Mouse (Mus musculus) MEL (cell line): Measurements from ENCODE around the gene Gm5426. TPM values are rescaled to one million over a fixed set of nuclear protein-coding genes. Genes with fewer than 3 reads are reported as not detected.

Experiments used
- DNase-seq: peaks from one replicate; pipeline ENCODE4 v3.0.0; 2011; ENCODE audit warnings: low read depth, low spot score
- H3K27ac ChIP-seq: 2 replicates; pipeline ENCODE4 v1.5.1; 2012; ENCODE audit warnings: low read depth, mild to moderate bottlenecking, control low read depth, low read length, moderate library complexity; ENCODE audit not compliant: control insufficient read depth
- H3K27me3 ChIP-seq, 2 experiments: fragments of 150-350 bp in 1 of 2; sonication (generic) in 1 of 2; 2 replicates each; pipeline ENCODE4 v1.6.1; 2012; ENCODE audit warnings: low read length in 2 of 2, mild to moderate bottlenecking in 2 of 2, improper control_type of control experiment in 1 of 2, moderate library complexity in 1 of 2; ENCODE audit not compliant: insufficient read depth in 2 of 2, control insufficient read depth in 1 of 2
- H3K36me3 ChIP-seq, 2 experiments: 2 replicates each; pipeline ENCODE4 v1.6.1; 2012 to 2014; ENCODE audit warnings: low read length in 2 of 2, improper control_type of control experiment in 1 of 2, inconsistent platforms in 1 of 2, mild to moderate bottlenecking in 1 of 2; ENCODE audit not compliant: insufficient read depth in 2 of 2, control insufficient read depth in 1 of 2
- H3K4me1 ChIP-seq, 2 experiments: fragments of 150-350 bp in 1 of 2; sonication (generic) in 1 of 2; 2 replicates each; pipeline ENCODE4 v1.6.1; 2012; ENCODE audit warnings: low read length in 2 of 2, improper control_type of control experiment in 1 of 2, mild to moderate bottlenecking in 1 of 2; ENCODE audit not compliant: insufficient read depth in 2 of 2, control insufficient read depth in 1 of 2
- H3K4me3 ChIP-seq, 2 experiments: fragments of 150-350 bp in 1 of 2; sonication (generic) in 1 of 2; 2 replicates each; pipeline ENCODE4 v1.5.1; 2012; ENCODE audit warnings: low read depth in 2 of 2, low read length in 2 of 2, mild to moderate bottlenecking in 2 of 2, moderate library complexity in 2 of 2, control low read depth in 1 of 2, improper control_type of control experiment in 1 of 2; ENCODE audit not compliant: control insufficient read depth in 1 of 2, insufficient read depth in 1 of 2
- H3K79me2 ChIP-seq: 2 replicates; pipeline ENCODE4 v1.6.1; 2012; ENCODE audit warnings: mild to moderate bottlenecking, low read length, moderate library complexity; ENCODE audit not compliant: control insufficient read depth, poor library complexity, insufficient read depth
- H3K9ac ChIP-seq: 2 replicates; pipeline ENCODE4 v1.6.1; 2012; ENCODE audit warnings: low read depth, mild to moderate bottlenecking, control low read depth, low read length, moderate library complexity; ENCODE audit not compliant: control insufficient read depth, poor library complexity, severe bottlenecking
- H3K9me3 ChIP-seq: fragments of 150-350 bp; sonication (generic); replicated peaks from 2 replicates; pipeline ENCODE4 v1.6.1; 2012; ENCODE audit warnings: mild to moderate bottlenecking, low read length, improper control_type of control experiment, moderate library complexity; ENCODE audit not compliant: insufficient read depth
- CTCF ChIP-seq, 3 experiments: IDR thresholded peaks in 2 of 3; conservative IDR thresholded peaks in 1 of 3; 2 replicates each; pipeline ENCODE4 v1.5.1; 2011 to 2012; ENCODE audit warnings: low read length in 3 of 3, low read depth in 2 of 3, mild to moderate bottlenecking in 2 of 3, improper control_type of control experiment in 1 of 3, inconsistent platforms in 1 of 3, mixed read lengths in 1 of 3, moderate library complexity in 1 of 3; ENCODE audit not compliant: control insufficient read depth in 1 of 3, insufficient read depth in 1 of 3, poor library complexity in 1 of 3, severe bottlenecking in 1 of 3
- E2F4 ChIP-seq: IDR thresholded peaks from 2 replicates; pipeline ENCODE4 v1.6.1; 2011; ENCODE audit warnings: low read depth, low read length, improper control_type of control experiment, borderline replicate concordance
- GATA1 ChIP-seq: IDR thresholded peaks from 2 replicates; pipeline ENCODE4 v1.6.1; 2011; ENCODE audit warnings: low read depth, low read length, improper control_type of control experiment
- POLR2AphosphoS5 ChIP-seq: IDR thresholded peaks from 2 replicates; pipeline ENCODE4 v1.6.1; 2012; ENCODE audit warnings: low read depth, borderline replicate concordance, mild to moderate bottlenecking, inconsistent platforms, low read length, moderate library complexity, mixed read lengths
- RAD21 ChIP-seq: IDR thresholded peaks from 2 replicates; pipeline ENCODE4 v1.6.1; 2011; ENCODE audit warnings: mild to moderate bottlenecking, low read depth, low read length, improper control_type of control experiment
- SMC3 ChIP-seq: IDR thresholded peaks from 2 replicates; pipeline ENCODE4 v1.6.1; 2011; ENCODE audit warnings: low read depth, low read length, improper control_type of control experiment
- TAL1 ChIP-seq: IDR thresholded peaks from 2 replicates; pipeline ENCODE4 v1.6.1; 2012; ENCODE audit warnings: mild to moderate bottlenecking, inconsistent platforms, low read length, moderate library complexity, mixed read lengths
- ZC3H11A ChIP-seq: IDR thresholded peaks from 2 replicates; pipeline ENCODE4 v1.6.1; 2012; ENCODE audit warnings: low read depth, mild to moderate bottlenecking, inconsistent platforms, low read length, improper control_type of control experiment
- ZKSCAN1 ChIP-seq: IDR thresholded peaks from 2 replicates; pipeline ENCODE4 v1.6.1; 2012; ENCODE audit warnings: low read depth, mild to moderate bottlenecking, inconsistent platforms, low read length, improper control_type of control experiment, moderate library complexity
- ZNF384 ChIP-seq: IDR thresholded peaks from 2 replicates; pipeline ENCODE4 v1.6.1; 2012; ENCODE audit warnings: low read depth, mild to moderate bottlenecking, inconsistent platforms, low read length, improper control_type of control experiment
- polyA plus RNA-seq, 2 experiments: library from polyadenylated mRNA; stranded (reverse) in 1 of 2; unstranded in 1 of 2; fragments of >175 nt in 1 of 2; fragments of >200 nt in 1 of 2; gene quantifications; 2 replicates each; pipeline versions ENCODE4 v1.2.1 to v1.2.4; 2012; ENCODE audit warnings: low replicate concordance in 2 of 2, low read depth in 1 of 2; ENCODE audit not compliant: insufficient read length in 2 of 2, insufficient read depth in 1 of 2, missing spikeins in 1 of 2
- total RNA-seq: library from RNA; depleted of rRNA; stranded (reverse); fragments of 300-350 nt; gene quantifications from 2 replicates; pipeline ENCODE4 v1.2.3, GENCODE M21; 2012

Gm5426 gene
- total and polyA plus RNA-seq, 3 experiments = 1.0 TPM; not detected in 2

DNA sequence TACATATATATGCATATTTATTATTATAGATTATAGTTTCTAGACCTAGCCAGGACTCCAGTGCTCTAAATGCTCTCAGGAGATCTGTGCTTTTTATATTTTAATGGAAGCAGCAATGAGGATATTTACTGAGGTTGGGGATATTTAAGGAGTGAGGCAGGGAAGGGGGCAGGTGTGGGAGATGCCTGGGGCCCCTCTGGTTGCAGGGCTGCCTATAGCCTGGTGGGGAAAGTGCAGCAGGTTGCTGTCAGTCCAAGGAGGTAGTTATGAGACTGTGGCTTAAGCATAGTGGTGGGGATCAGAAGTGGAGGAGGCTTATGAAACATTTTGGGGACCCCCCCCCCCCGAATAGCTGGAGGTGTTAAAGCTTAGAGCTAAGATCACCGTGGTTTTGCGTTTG lies 6.0 kb upstream of the Gm5426 start:
- TF ChIP-seq POLR2AphosphoS5 = no peak
- no peak for DNase-seq
- Histone ChIP-seq H3K36me3 (no peaks in the 10 kb centered on the region), H3K4me1 (no peaks in the 10 kb centered on the region; a peak in 1 of 4 replicates), H3K4me3 (no peak overlapping the region), H3K27me3 (no peaks in the 10 kb centered on the region; a peak in 1 of 4 replicates), H3K9me3 (no peaks in the 10 kb centered on the region), H3K79me2 (no peaks in the 10 kb centered on the region), H3K27ac (no peak overlapping the region), H3K9ac (no peak overlapping the region)

GRCm38 (mm10) chr10:96131112-96131511 lies 5.3 kb upstream of the Gm5426 start:
- TF ChIP-seq ZKSCAN1 = no peak
- TF ChIP-seq CTCF (IDR thresholded peaks at IDR 0.05 in 2 of 3, conservative IDR thresholded peaks at IDR 0.05 in 1 of 3; ENCODE audit: control insufficient read depth in 1 of 3, insufficient read depth in 1 of 3, low read depth in 2 of 3, low read length in 3 of 3, poor library complexity in 1 of 3, severe bottlenecking in 1 of 3) = no peak
- TF ChIP-seq GATA1 = no peak
- Histone ChIP-seq H3K4me1 (no peaks in the 10 kb centered on the region; a peak in 1 of 4 replicates), H3K9me3 (no peaks in the 10 kb centered on the region), H3K4me3 (no peak overlapping the region), H3K36me3 (no peaks in the 10 kb centered on the region), H3K27me3 (no peaks in the 10 kb centered on the region; a peak in 1 of 4 replicates), H3K79me2 (no peaks in the 10 kb centered on the region), H3K27ac (no peak overlapping the region), H3K9ac (no peak overlapping the region)
- DNase-seq = no peak

GRCm38 (mm10) chr10:96132161-96132560 lies 4.2 kb upstream of the Gm5426 start:
- Histone ChIP-seq H3K27ac (no peak overlapping the region), H3K36me3 (no peaks in the 10 kb centered on the region), H3K9ac (no peak overlapping the region), H3K27me3 (no peaks in the 10 kb centered on the region; a peak in 1 of 4 replicates), H3K9me3 (no peaks in the 10 kb centered on the region), H3K79me2 (no peaks in the 10 kb centered on the region), H3K4me1 (no peaks in the 10 kb centered on the region), H3K4me3 (no peak overlapping the region)
- TF ChIP-seq E2F4 (no peak), RAD21 (peak; percentile 76), TAL1 (no peak), ZC3H11A (peak; percentile 56), ZNF384 (peak; percentile 94), CTCF (IDR thresholded peaks at IDR 0.05 in 2 of 3, conservative IDR thresholded peaks at IDR 0.05 in 1 of 3; ENCODE audit: control insufficient read depth in 1 of 3, insufficient read depth in 1 of 3, low read depth in 2 of 3, low read length in 3 of 3, poor library complexity in 1 of 3, severe bottlenecking in 1 of 3) (peak; percentile 25 to 68 (median 49); a peak in 5 of 6 replicates), SMC3 (peak; percentile 69)
- peak; percentile 45 for DNase-seq
